Mouse (Mus musculus) MEL (cell line): ENCODE results near the gene Slc7a11.

Source experiments
- CTCF ChIP-seq, 3 experiments: IDR thresholded peaks in 2 of 3; conservative IDR thresholded peaks in 1 of 3; 2 replicates each; pipeline ENCODE4 v1.5.1; 2011 to 2012; ENCODE audit warnings: low read length in 3 of 3, low read depth in 2 of 3, mild to moderate bottlenecking in 2 of 3, improper control_type of control experiment in 1 of 3, inconsistent platforms in 1 of 3, mixed read lengths in 1 of 3, moderate library complexity in 1 of 3; ENCODE audit not compliant: control insufficient read depth in 1 of 3, insufficient read depth in 1 of 3, poor library complexity in 1 of 3, severe bottlenecking in 1 of 3
- POLR2AphosphoS5 ChIP-seq: IDR thresholded peaks from 2 replicates; pipeline ENCODE4 v1.6.1; 2012; ENCODE audit warnings: low read depth, borderline replicate concordance, mild to moderate bottlenecking, inconsistent platforms, low read length, moderate library complexity, mixed read lengths
- UBTF ChIP-seq: IDR thresholded peaks from 2 replicates; pipeline ENCODE4 v1.6.1; 2012; ENCODE audit warnings: low read depth, mild to moderate bottlenecking, inconsistent platforms, low read length, improper control_type of control experiment, moderate library complexity, borderline replicate concordance; ENCODE audit not compliant: insufficient read depth

DNA sequence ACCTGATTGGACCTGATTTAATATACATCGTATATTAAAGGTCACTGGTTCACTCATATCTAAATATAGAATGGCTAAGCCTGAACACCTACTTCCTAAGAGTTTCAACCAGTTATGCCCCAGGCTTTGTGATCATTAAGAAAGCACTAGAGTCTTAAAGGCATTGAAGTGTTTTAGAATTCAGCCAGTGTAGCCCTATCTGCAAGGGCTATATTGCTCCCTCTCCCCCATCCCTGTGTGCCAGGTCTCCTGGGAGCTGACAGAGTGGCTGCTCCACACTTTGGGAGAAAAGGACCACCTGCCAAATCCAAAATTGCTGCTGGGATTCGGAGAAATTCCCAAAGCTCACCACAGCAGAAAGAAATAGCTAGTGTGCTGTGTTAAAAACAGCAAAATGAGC lies 168.4 kb downstream of the Slc7a11 start:
- TF ChIP-seq CTCF (IDR thresholded peaks at IDR 0.05 in 2 of 3, conservative IDR thresholded peaks at IDR 0.05 in 1 of 3; ENCODE audit: control insufficient read depth in 1 of 3, insufficient read depth in 1 of 3, low read depth in 2 of 3, low read length in 3 of 3, poor library complexity in 1 of 3, severe bottlenecking in 1 of 3) (no peak), POLR2AphosphoS5 (no peak), UBTF (no peak)
